Mouse (Mus musculus): ENCODE data around the gene Lipi. TPM values are rescaled to one million over a fixed set of nuclear protein-coding genes. Genes with fewer than 3 reads are reported as not detected.

Lipi gene
- not detected for polyA plus RNA-seq (2014; fragmentation: Illumina TruSeq; extraction: RNeasy Lipid Tissue Mini Kit (QIAGEN cat#74804); ENCODE audit: low read depth, low replicate concordance)

DNA sequence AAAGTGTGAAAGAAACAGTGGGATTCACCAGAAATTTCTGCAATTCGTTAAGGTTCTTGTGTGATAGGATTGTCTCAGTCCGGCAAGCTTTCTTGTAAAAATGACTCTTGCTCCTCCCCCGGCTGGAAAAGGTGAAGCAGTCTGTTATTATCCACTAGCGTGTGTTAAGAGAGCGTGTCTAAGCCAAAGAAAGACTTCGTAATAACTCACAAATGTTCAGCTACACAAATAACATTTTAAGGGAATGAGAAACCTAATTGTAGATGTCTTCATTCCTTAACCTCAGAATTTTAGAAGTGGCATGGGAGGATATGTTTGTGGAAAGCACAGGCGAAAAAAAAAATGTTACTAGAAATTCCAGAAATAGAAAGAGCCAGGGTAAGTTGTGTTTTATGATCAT lies at the start of gene Lipi:
TSS of gene Lipi (minus strand) at position 101 of the 400 bp plus-strand sequence.

GRCm38 (mm10) chr16:75592671-75593500 lies 7.0 kb upstream of the Lipi start, which contains the start of gene Rbm11:
Gene Rbm11, plus strand, starts transcription at chr16:75592844.

Other genes starting within 250 kb of the Lipi start
- 2.4 TPM for gene Rbm11, start 6.8 kb upstream of the Lipi start, polyA plus RNA-seq (2014; fragmentation: Illumina TruSeq; extraction: RNeasy Lipid Tissue Mini Kit (QIAGEN cat#74804); ENCODE audit: low read depth, low replicate concordance)
- gene Hspa13, start 181.0 kb upstream of the Lipi start, polyA plus RNA-seq (2014; fragmentation: Illumina TruSeq; extraction: RNeasy Lipid Tissue Mini Kit (QIAGEN cat#74804); ENCODE audit: low read depth, low replicate concordance): 69.9 TPM